Mouse (Mus musculus) testis, postnatal 10 days (tissue): Measurements from ENCODE around the gene Rftn1.

Experiments used
- DNase-seq: peaks from one replicate; pipeline ENCODE4 v3.0.0; 2021; ENCODE audit warnings: low spot score

The Rftn1 gene

DNA sequence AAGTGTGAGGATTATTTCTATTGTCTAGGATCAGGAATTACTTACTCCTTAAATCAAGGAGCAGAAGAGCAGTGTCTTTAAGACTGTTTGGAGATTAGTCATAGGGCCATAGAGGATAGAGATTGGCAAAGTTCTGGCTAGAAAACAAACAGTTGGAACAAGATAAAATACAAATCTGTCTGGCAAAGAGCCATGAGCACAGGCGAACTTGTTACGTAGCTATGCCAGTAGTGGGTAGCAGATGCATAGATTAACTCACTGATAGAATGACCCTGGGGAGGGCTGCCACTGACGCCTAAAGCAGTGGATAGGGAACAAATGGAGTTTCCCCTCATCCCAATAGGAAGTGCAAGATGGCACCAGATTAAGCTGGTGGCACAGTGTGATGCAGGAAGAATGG, 97.1 kb downstream of the Rftn1 start:
- DNase-seq = no peak

DNA sequence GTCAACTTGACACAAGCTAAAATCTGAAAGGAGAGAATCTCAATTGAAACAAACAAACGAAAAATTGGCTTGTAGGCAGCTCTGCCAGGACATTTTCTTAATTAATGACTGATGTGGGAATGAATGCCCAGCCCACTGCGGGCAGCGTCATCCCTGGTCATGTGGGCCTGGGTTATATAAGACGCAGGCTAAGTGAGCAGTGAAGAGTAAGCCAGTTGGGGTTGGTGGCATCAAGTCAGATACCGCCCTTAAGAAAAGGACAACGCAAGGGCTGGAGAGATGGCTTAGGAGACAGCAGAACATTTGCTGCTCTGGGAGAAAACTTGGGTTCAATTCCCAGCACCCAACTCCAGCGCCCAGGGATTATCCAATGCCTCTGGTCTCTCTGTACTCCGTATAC, 97.6 kb downstream of the Rftn1 start:
- DNase-seq = no peak

DNA sequence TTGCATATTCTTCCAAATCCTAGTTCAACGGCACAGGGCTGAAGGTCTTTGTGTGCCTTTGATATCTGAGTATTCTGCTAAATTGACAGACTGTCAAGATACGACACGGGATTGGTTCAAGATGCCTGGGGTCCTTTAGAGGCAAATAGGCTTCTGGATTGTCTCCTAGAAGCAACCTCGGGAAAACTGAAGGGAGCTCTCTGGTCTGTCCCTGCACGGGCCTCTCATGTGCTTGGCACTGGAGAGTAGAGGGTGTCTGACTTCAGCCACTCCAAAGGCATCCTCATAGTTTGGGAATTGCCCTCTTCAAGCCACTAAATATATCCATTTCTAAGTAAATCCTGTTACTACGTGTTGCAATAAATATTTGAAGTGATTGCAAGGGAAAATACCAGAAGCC, 98.6 kb downstream of the Rftn1 start:
- DNase-seq = no peak

DNA sequence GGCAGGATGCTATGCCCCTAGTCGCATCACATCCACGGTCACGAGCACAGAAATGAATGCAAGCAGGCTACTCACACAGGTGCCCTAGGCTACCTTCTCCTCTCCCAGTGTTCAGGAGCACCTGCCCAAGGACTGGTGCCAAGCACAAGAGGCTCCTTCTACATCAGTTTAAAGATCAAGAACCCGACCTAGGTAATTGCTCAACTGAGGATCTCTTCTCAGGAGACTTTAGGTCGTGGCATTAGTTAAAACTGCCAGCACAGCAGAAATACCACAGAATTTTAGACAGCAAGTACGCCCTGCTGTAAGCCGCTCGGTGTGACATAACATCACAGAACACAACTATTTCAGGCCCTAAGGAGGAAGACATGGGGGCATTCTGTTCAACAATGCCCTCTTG, 100.7 kb downstream of the Rftn1 start:
- DNase-seq = no peak

DNA sequence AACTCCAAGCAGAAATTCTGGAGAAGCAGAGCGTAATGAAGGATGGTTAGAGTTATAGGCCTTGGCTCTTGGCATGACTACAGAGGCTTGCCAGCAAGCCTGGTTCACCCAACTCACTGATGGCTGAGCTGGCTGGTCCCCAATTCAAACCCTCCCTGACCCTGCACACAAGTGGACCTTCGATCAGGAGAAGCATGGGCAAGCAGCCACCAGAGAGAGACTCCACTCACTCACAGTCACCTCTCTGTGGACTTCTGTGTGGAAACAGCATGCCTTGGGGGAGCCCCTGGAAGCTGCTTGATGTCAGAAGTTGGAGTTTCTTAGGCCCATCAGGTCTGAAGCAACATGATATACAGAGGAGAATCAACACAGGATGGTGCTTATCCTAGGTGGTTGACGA, 102.4 kb downstream of the Rftn1 start:
- DNase-seq = no peak

- DNase-seq = no peak
Observed at GRCm38 (mm10) chr17:50086887-50087286, 103.6 kb downstream of the Rftn1 start.

DNA sequence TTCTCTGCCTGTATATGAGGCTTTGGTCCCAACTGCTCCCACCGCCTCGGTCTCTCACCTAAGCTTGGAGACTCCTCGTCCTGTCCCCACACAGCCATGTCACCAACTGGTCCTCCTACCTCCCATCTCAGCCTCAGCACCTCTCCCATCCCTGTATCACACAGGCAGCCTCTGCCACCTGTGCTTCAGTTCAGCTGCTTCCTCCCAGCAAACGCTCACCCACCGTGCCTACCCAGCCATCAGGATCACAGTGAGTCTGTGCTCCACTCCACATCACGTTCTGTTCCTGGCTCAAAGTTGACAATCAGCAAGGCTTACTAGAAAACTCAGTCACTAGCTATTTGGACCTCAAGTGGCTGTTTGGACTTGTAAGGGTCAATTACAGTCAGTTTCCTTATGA, 105.8 kb downstream of the Rftn1 start:
- no peak for DNase-seq

- no peak for DNase-seq
Observed at GRCm38 (mm10) chr17:50083937-50084336, 106.5 kb downstream of the Rftn1 start.

DNA sequence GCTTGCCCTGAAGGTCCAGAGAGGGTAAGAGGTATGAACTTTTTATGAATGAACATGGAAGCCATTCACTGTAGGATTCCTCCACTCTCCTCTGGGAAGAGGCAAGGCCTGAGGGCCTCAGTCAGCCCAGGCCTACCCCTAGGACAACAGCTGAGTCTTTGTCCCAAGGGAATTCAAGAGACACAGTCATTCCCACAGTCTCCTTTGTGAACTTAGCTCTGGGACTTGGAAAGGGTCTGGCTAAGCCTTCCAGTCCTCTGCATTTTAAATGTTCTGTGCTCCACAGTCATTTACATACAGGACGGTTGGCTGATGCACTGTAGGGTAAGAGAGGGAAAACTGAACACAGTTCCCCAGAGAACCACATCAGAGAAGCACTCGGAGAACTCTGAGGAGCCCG, 107.5 kb downstream of the Rftn1 start:
- DNase-seq = no peak

DNA sequence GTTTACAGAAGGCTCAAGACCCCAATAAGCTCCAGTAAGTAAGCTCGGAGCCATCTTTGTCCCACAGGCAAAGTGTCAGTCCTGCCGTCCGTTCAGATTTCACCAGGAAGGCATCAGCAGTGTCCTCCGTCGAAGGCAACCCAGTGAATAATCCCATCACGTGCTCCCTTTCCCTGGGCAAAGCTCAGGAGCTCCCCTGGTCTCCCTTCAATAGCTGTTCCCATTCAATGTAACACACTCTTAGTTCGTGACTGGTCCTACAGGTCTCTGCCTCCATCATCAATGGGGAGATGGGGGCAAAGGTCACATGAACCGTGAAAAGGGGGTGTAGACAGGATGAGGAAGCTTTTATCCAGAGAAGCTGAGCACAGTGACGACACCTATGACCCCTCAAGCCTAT, 108.8 kb downstream of the Rftn1 start:
- no peak for DNase-seq

GRCm38 (mm10) chr17:50080991-50081390, 109.5 kb downstream of the Rftn1 start:
- no peak for DNase-seq

GRCm38 (mm10) chr17:50078749-50079148, 111.7 kb downstream of the Rftn1 start:
- no peak for DNase-seq

DNA sequence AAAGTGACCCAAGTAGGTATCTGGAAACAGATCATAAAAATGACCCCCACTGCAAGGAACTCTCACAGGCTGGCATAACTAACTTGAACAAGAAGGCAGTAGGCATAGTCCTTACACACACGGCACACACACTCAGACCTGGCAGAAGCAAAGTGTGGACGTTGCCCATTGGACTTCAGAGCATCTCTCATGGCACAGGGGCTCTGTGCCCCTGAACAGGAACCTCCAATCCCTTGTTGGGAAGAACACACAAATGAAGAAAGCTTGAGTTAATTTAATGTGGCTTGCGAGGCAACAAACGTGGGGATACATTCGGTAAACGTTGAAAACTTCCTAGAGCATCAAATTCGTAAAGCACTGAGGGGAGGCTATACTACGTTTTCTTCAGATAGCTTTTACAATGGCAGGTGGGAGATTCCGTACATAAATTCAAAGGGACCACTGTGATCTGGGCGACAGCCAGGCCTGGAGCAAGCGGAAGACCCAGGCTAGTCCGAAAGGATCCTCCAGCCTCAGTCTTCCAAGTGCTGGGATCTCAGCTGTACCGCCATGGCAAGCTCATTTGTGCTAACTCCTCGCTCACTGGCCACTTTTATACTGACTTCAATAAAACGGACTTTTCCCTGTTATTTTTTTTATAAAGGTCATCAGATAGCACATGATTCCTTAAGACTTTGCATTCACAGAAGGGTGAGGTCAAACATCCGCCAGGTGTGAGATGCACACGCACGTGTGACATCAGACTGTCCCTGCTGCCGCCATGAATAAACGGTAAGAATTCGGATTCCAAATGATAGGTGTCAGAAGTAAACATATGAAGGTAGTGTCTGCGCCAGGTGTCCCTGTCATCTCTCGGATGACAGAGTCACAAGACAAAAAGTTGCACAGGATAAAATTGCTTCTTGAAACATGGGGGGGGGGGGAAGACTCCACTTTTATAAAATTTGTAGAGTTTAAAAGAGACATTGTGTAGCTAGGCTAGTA, 117.2 kb downstream of the Rftn1 start:
- DNase-seq = no peak

GRCm38 (mm10) chr17:50071602-50071988, 118.9 kb downstream of the Rftn1 start:
- no peak for DNase-seq

GRCm38 (mm10) chr17:50070822-50071601, 119.5 kb downstream of the Rftn1 start:
- no peak for DNase-seq

- no peak for DNase-seq
Observed at GRCm38 (mm10) chr17:50069897-50070636, 120.4 kb downstream of the Rftn1 start.

DNA sequence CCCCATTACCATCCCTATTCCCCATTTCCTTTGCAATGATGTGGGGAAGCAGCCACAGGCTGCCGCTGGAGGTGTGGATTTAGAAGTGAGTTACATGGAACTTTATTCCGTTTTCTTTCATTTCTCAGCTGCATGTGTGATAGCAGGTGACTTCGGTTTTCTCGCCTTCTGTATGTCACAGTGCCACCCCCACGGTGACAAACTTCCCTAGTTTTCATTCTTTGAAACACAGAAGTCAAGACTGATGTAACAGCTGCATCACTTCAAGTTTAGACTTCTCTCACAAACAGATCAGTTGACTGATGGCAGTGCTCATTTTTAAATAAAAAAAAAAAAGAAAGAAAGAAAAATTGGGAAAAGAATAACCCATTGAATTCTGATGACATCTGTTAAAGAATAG, 121.3 kb downstream of the Rftn1 start:
- no peak for DNase-seq

DNA sequence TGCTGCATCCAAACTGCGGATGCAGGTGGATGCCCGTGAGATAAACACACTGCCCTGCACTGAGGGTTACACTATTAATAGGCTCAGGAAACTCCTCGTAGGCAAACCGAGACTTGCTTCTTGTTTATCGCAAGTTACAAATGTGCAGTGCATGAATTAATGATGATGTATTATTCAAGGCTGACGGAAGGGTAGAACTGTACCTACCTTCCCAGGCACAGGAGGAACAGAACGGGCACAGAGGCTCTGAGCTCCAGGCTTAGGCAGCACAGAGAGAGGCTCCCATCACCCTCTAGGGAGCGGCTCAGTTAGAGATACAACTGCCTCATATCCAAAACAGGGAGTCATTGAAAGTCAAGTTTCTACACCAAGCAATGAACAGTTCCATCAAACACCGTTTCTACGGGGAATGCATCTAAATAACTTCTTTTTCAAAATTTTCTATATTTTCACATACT, 121.8 kb downstream of the Rftn1 start:
- no peak for DNase-seq

GRCm38 (mm10) chr17:50067774-50068680, 122.4 kb downstream of the Rftn1 start:
- DNase-seq = no peak

DNA sequence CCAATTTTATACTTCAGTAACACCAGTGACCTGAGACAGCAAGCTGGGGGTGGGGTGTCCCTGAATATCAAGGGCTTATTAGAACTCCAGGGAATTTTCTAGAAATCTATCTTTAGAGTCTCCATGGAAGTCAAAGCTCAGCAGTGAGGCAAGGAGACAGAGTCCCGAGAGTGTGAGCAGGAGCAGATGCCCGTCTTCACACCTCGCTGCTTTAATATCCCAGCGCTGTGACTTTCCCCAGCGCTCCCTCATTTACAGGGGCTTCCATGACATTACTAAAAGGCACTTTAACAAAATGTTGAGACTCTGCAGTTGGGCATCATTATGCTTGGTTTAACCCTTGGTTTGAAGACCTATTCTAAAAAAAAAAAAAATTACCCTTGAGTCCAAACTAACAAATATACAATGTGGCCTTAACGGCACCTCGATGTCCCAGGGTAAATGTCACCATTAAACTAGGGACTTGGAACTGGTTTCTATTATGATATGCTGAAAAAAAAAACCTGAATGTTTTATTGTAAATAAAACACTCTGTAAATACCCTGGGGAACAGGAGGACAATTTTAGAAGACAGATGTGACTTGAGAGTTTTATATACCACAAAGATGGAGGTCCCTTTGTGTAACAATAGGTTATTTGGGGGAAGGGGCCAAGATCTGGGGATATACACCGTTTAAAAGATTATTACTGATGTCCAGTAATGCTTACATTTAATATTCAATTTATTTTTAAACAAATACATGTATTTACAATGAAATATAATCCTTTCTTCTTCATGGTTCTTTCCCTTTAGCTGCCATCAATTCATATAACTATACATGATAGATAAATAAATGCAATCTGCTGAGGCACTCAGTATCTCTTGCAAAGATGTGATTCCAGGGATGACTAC, 123.4 kb downstream of the Rftn1 start:
- DNase-seq = no peak
